Mouse (Mus musculus): ENCODE results near the gene 5730409E04Rik. TPM values are rescaled to one million over a fixed set of nuclear protein-coding genes. Genes with fewer than 3 reads are reported as not detected.

Gene 5730409E04Rik
- polyA plus RNA-seq, 1 experiment from 2014 or later: 1.5 TPM

DNA sequence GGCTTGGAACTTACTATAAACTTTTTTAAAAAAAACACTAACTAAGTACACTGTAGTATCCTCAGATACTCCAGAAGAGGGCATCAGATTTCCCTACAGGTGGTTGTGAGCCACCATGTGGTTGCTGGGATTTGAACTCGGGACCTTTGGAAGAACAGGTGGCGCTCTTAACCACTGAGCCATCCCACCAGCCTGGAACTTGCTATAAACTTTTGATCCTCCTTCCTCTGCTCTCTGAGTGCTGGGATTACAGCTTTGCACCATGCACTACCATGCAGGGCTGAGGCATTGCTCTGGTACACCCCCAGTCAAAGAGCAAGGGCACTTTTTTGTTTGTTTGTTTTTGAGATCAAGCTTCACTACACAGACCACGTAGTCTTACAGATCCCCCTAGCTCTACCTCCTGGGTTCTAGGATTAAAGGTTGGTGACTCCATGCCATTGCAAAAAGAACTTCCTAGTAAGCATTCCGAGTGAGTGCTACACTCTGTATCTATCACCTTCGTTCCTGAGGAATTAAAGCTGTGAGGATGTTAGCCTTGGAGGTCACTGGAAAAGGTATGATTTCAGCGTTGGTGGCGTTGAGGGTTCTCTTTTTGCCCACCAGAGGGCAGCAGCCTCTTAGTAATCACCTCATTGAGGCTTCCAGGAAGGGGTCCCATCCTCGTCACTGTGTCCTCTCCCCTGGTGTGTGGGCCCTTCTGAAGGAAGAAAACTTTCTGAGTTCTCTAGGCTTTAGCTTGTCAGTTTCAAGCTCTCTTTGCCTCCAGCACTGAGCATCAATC lies 9.5 kb upstream of the 5730409E04Rik start:
- Histone ChIP-seq H3K9me3 (ENCODE audit: low read length) (no peaks in the 10 kb centered on the region), H3K4me3 (ENCODE audit: low read length) (no peak overlapping the region), H3K27me3 (ENCODE audit: insufficient read depth, low read length) (peaks cover 4% of the 10 kb centered on the region; the same call in 1 of the 2 replicates), H3K4me2 (replicated peaks; ENCODE audit: low read depth, low read length) (no peak overlapping the region), H3K4me1 (ENCODE audit: insufficient read depth, low read length) (peaks cover 9% of the 10 kb centered on the region; the same call in 1 of the 2 replicates), H3K27ac (ENCODE audit: low read length) (no peak overlapping the region), H3K36me3 (ENCODE audit: insufficient read depth, low read length) (no peaks in the 10 kb centered on the region), H3K9ac (replicated peaks; ENCODE audit: low read length) (no peak overlapping the region)
- 32% methylated on average over 8 of the region's 8 CpGs for WGBS
- ATAC-seq (ENCODE audit: low FRiP score, low TSS enrichment): no peak

DNA sequence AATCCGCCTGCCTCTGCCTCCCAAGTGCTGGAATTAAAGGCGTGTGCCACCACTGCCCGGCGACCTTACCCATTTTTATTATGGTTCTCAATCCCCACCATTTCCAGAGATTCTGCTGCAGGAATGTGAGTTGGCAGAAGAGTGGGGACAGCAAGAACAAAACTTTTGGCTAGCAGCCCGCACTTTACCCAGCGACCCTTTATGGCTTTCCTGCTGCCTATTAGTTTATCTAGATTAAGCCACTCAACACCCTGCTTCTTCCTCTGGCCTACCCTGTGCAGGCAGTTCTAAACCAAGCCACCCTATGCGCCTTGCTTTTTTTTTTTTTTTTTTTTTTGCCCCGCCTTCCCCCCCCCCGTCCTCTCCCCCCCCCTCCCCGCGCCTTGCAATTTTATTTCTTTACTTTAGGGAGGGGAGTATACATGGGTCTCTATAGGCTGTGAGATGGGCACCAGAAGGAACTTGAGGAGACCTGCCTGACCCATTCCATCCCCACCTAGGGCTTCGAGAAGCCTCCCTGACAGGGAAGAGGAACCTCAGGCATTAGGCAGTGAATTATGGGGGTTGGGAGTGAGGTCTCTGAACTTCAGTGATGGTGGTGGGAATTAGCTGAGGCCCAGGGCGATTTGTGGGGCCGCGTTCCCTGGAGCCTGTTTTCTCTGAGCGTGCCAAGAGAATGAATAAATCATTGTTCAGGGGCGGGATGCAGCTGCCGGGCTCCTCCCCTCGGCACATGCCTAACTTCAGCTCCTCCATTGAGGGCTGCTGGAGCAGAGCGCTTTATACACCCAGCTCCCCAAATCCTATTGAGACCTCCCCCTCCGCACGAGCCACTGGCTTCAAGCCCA lies 7.8 kb upstream of the 5730409E04Rik start:
- peaks cover 4% of the 10 kb centered on the region; the same call in 1 of the 2 replicates for H3K27me3 ChIP-seq (ENCODE audit: insufficient read depth, low read length)
- WGBS: 24% methylated on average over 22 of the region's 22 CpGs
- peaks cover 9% of the 10 kb centered on the region; the same call in 1 of the 2 replicates for H3K4me1 ChIP-seq (ENCODE audit: insufficient read depth, low read length)
- no peaks in the 10 kb centered on the region for H3K9me3 ChIP-seq (ENCODE audit: low read length)
- ATAC-seq (ENCODE audit: low FRiP score, low TSS enrichment): peak; percentile 88
- H3K27ac ChIP-seq (ENCODE audit: low read length): no peak overlapping the region
- H3K4me3 ChIP-seq (ENCODE audit: low read length): no peak overlapping the region
- H3K9ac ChIP-seq (replicated peaks; ENCODE audit: low read length): no peak overlapping the region
- H3K4me2 ChIP-seq (replicated peaks; ENCODE audit: low read depth, low read length): peak overlapping the region; percentile 45
- no peaks in the 10 kb centered on the region for H3K36me3 ChIP-seq (ENCODE audit: insufficient read depth, low read length)

DNA sequence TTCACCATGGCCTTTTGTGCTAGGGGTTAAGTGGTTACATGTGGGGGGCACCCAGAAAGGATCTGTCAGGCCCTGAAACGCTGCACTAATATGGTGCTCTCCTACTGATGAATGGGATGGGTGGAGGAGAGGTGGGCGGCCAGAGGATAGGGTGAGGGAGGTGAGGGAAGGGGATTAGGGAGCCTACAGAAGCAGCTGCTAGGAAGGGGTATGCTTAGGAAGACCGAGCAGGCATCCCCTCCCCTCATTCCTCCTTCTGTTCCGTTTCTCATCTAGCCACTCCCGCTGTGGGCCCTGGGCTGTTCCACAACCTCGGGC lies 7.2 kb upstream of the 5730409E04Rik start:
- Histone ChIP-seq H3K4me2 (replicated peaks; ENCODE audit: low read depth, low read length) (peak overlapping the region; percentile 45), H3K27me3 (ENCODE audit: insufficient read depth, low read length) (peaks cover 4% of the 10 kb centered on the region; the same call in 1 of the 2 replicates), H3K9ac (replicated peaks; ENCODE audit: low read length) (no peak overlapping the region), H3K9me3 (ENCODE audit: low read length) (no peaks in the 10 kb centered on the region), H3K4me1 (ENCODE audit: insufficient read depth, low read length) (peaks cover 9% of the 10 kb centered on the region; the same call in 1 of the 2 replicates), H3K36me3 (ENCODE audit: insufficient read depth, low read length) (no peaks in the 10 kb centered on the region), H3K27ac (ENCODE audit: low read length) (no peak overlapping the region), H3K4me3 (ENCODE audit: low read length) (no peak overlapping the region)
- ATAC-seq (ENCODE audit: low FRiP score, low TSS enrichment): peak; percentile 52; the same call in 1 of the 2 replicates
- 7% methylated on average over 6 of the region's 6 CpGs for WGBS

DNA sequence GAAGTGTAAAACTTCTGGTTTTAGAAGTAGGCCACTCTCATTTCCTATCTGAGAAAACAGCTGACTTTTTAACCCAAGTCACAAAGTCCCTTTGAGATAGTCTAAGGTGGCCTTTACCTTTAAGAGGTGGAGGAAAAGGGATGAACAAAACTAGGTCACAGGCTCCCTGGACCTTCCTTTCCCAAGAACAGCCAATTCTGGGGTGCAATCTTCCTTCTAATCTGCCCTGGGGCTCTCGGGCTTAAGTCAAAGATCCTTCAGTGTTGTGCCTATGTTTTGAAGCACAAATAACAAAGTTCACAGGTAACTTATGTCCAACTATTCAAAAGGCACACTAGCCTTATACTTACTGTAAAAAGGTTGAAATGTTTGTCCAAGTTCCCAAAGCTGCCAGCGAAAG lies 5.5 kb upstream of the 5730409E04Rik start:
- no peak overlapping the region for H3K4me2 ChIP-seq (replicated peaks; ENCODE audit: low read depth, low read length)
- no peaks in the 10 kb centered on the region for H3K9me3 ChIP-seq (ENCODE audit: low read length)
- H3K4me1 ChIP-seq (ENCODE audit: insufficient read depth, low read length): peaks cover 9% of the 10 kb centered on the region; the same call in 1 of the 2 replicates
- no peak overlapping the region for H3K27ac ChIP-seq (ENCODE audit: low read length)
- H3K36me3 ChIP-seq (ENCODE audit: insufficient read depth, low read length): no peaks in the 10 kb centered on the region
- no peak overlapping the region for H3K4me3 ChIP-seq (ENCODE audit: low read length)
- no peak overlapping the region for H3K9ac ChIP-seq (replicated peaks; ENCODE audit: low read length)
- H3K27me3 ChIP-seq (ENCODE audit: insufficient read depth, low read length): peaks cover 4% of the 10 kb centered on the region; the same call in 1 of the 2 replicates
- no peak for ATAC-seq (ENCODE audit: low FRiP score, low TSS enrichment)
- 80% methylated on average over 2 of the region's 2 CpGs for WGBS

DNA sequence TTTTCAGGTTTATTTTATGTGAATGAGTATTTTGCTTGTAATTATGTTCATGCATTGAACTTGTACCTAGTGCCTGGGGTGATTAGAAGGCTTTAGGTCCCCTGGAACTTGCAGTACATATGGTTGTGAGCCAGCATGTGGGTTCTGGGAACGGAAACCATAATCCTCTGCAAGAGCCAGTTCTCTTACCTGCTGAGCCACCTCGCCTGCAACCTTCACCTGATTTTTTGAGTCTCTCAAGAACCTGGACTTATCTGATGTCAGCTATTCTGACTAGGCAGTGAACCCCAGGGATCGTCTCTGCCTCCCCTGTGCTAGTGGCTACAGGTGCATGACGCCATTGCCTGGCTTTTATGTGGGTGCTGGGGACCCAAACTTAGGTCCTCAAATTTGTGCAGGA lies 3.9 kb upstream of the 5730409E04Rik start:
- ATAC-seq (ENCODE audit: low FRiP score, low TSS enrichment): no peak
- Histone ChIP-seq H3K9me3 (ENCODE audit: low read length) (no peaks in the 10 kb centered on the region), H3K36me3 (ENCODE audit: insufficient read depth, low read length) (no peaks in the 10 kb centered on the region), H3K4me1 (ENCODE audit: insufficient read depth, low read length) (peaks cover 9% of the 10 kb centered on the region; the same call in 1 of the 2 replicates), H3K4me2 (replicated peaks; ENCODE audit: low read depth, low read length) (no peak overlapping the region), H3K4me3 (ENCODE audit: low read length) (no peak overlapping the region), H3K27me3 (ENCODE audit: insufficient read depth, low read length) (peaks cover 4% of the 10 kb centered on the region; the same call in 1 of the 2 replicates), H3K27ac (ENCODE audit: low read length) (no peak overlapping the region), H3K9ac (replicated peaks; ENCODE audit: low read length) (no peak overlapping the region)
- 81% methylated on average over 4 of the region's 4 CpGs for WGBS

DNA sequence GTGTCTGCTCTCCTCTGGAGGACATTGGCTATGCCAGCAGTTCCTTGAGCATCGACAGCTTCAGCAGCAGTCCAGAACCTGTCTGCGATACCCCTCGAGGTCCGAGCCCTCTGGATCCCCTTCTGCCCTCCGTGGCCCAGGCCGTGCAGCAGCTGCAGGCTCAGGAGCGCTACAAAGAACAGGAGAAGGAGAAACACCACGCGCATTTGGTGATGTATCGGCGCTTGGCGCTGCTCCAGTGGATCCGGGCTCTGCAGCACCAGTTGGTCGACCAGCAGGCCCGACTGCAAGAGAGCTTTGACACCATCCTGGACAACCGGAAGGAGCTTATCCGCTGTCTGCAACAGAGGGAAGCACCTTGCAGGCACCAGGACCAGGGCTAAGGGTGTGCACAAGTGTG lies 2.4 kb downstream of the 5730409E04Rik start:
- no peaks in the 10 kb centered on the region for H3K4me1 ChIP-seq (ENCODE audit: insufficient read depth, low read length)
- 0 out of 2 replicates have a peak, but pooled peaks cover 4% of the 10 kb centered on the region for H3K36me3 ChIP-seq (ENCODE audit: insufficient read depth, low read length)
- no peaks in the 10 kb centered on the region for H3K27me3 ChIP-seq (ENCODE audit: insufficient read depth, low read length)
- no peak for ATAC-seq (ENCODE audit: low FRiP score, low TSS enrichment)
- H3K4me3 ChIP-seq (ENCODE audit: low read length): no peak overlapping the region
- H3K9me3 ChIP-seq (ENCODE audit: low read length): no peaks in the 10 kb centered on the region
- WGBS: 89% methylated on average over 17 of the region's 17 CpGs
- no peak overlapping the region for H3K27ac ChIP-seq (ENCODE audit: low read length)
- H3K4me2 ChIP-seq (replicated peaks; ENCODE audit: low read depth, low read length): no peak overlapping the region
- H3K9ac ChIP-seq (replicated peaks; ENCODE audit: low read length): no peak overlapping the region

DNA sequence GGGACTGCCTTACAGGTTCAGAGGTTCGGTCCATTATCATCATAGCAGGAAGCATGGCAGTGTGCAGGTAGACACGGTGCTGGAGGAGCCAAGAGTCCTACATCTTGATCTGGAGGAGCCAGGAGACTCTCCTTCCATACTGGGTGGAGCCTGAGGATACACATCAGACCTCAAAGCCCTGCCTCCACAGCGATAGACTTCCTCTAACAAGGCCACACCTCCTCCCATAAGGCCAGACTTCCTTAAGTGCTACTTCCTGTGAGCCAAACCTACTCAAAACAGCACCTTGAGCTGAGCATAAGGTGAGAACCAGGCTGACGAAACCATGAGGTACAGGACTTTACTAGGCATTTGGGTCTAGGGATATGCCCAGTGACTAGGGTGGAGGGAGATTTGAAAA lies 6.7 kb downstream of the 5730409E04Rik start:
- H3K27me3 ChIP-seq (ENCODE audit: insufficient read depth, low read length): peaks cover 21% of the 10 kb centered on the region
- H3K9ac ChIP-seq (replicated peaks; ENCODE audit: low read length): no peak overlapping the region
- no peak overlapping the region for H3K4me2 ChIP-seq (replicated peaks; ENCODE audit: low read depth, low read length)
- 0 out of 2 replicates have a peak, but pooled peaks cover 6% of the 10 kb centered on the region for H3K4me1 ChIP-seq (ENCODE audit: insufficient read depth, low read length)
- no peak for ATAC-seq (ENCODE audit: low FRiP score, low TSS enrichment)
- H3K27ac ChIP-seq (ENCODE audit: low read length): no peak overlapping the region
- H3K36me3 ChIP-seq (ENCODE audit: insufficient read depth, low read length): 0 out of 2 replicates have a peak, but pooled peaks cover 4% of the 10 kb centered on the region
- WGBS: 85% methylated on average over 4 of the region's 4 CpGs
- H3K9me3 ChIP-seq (ENCODE audit: low read length): no peaks in the 10 kb centered on the region
- H3K4me3 ChIP-seq (ENCODE audit: low read length): no peak overlapping the region

DNA sequence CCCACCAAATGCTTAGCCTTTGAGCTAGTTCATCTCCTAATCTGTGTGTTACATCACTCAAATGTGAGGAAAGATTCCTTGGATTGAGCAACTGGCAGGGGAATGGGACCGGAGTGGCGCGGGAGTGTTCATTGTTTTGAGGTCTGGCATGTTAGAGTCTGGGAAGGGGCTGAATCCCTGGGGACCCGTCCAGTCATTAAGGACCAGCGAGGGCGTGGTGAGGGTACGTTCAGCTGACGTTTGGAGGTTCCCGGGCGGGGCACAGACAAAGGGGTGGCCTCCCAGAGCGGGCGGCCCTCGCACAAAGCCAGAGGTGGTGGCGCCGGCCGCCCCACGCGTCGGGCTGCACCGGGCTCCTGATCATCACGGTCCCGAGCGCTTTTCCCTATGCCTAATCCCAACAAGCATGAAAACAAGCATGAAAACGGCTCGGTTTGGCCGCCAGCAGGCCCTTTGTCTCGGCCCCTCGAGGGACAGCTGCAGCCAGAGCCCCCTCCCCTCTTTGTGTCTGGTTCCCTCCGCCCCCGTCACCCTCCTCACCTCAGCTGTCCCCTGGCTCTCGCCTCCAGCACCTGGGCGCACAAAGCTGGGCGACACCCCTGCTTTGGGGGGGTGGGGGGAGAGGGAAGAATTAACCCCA lies 10.2 kb downstream of the 5730409E04Rik start:
- peak overlapping the region; percentile 49 for H3K4me2 ChIP-seq (replicated peaks; ENCODE audit: low read depth, low read length)
- H3K27me3 ChIP-seq (ENCODE audit: insufficient read depth, low read length): peaks cover 28% of the 10 kb centered on the region
- H3K36me3 ChIP-seq (ENCODE audit: insufficient read depth, low read length): no peaks in the 10 kb centered on the region
- H3K9me3 ChIP-seq (ENCODE audit: low read length): no peaks in the 10 kb centered on the region
- H3K27ac ChIP-seq (ENCODE audit: low read length): no peak overlapping the region
- peak overlapping the region; percentile 32 for H3K4me3 ChIP-seq (ENCODE audit: low read length)
- no peak for ATAC-seq (ENCODE audit: low FRiP score, low TSS enrichment)
- H3K4me1 ChIP-seq (ENCODE audit: insufficient read depth, low read length): 0 out of 2 replicates have a peak, but pooled peaks cover 6% of the 10 kb centered on the region
- 5% methylated on average over 33 of the region's 33 CpGs for WGBS
- H3K9ac ChIP-seq (replicated peaks; ENCODE audit: low read length): peak overlapping the region; percentile 22

DNA sequence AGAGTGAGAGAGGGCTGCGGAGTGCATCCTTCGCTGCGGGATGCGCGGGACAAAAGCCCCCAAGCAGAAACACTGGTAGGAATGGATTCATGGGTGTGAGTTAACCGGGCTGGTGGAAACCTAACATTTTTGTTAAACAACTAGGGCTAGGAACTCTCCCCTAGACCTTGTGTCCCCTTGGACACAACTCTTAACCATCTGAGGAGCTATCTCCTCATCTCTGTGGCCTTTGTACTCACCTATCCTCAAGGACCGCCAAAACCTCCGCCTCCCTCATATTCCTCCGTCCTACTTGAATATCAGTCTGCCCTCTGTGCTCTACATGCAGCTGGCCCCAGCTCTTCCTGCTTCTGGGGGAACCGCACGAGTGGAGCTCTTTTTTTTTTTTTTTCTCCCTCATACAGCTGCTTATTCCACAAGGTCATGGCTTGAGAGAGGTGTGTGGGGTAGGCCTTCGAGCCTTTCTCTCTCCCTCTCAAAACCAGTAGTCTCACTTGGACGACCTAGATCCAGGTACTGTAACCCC lies 10.8 kb downstream of the 5730409E04Rik start:
- no peaks in the 10 kb centered on the region for H3K9me3 ChIP-seq (ENCODE audit: low read length)
- peak overlapping the region; percentile 22; the same call in 1 of the 2 replicates for H3K9ac ChIP-seq (replicated peaks; ENCODE audit: low read length)
- peaks cover 28% of the 10 kb centered on the region for H3K27me3 ChIP-seq (ENCODE audit: insufficient read depth, low read length)
- peak overlapping the region; percentile 49 for H3K4me2 ChIP-seq (replicated peaks; ENCODE audit: low read depth, low read length)
- H3K4me1 ChIP-seq (ENCODE audit: insufficient read depth, low read length): 0 out of 2 replicates have a peak, but pooled peaks cover 6% of the 10 kb centered on the region
- ATAC-seq (ENCODE audit: low FRiP score, low TSS enrichment): no peak
- WGBS: 20% methylated on average over 13 of the region's 13 CpGs
- peak overlapping the region; percentile 32 for H3K4me3 ChIP-seq (ENCODE audit: low read length)
- H3K27ac ChIP-seq (ENCODE audit: low read length): no peak overlapping the region
- no peaks in the 10 kb centered on the region for H3K36me3 ChIP-seq (ENCODE audit: insufficient read depth, low read length)
